Mouse (Mus musculus): Measurements from ENCODE around the gene Tspan5. TPM values are rescaled to one million over a fixed set of nuclear protein-coding genes. Genes with fewer than 3 reads are reported as not detected.

Tspan5 gene
- polyA plus RNA-seq, 1 experiment: 52.0 TPM

DNA sequence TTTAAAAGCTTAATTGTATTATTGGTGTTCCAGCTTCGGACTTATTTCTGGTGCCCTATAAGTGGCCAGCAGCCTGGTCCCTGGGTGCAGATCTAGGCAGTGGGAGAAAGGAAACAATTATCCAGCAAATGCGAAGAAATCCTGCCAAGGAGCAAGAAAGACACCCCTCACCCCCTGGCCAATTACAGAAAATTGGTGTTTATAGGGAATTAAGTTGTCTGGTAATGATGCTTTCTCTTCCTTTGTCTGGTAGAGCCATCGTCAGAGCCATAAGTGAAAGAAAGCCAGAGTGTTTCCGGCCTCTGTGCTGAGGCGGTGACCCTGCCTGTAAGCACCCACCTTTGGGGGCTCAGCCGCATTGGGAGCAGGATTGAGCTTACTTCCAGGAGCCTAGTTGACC is 59.7 kb downstream of the Tspan5 start:
- TF ChIP-seq POLR2A (IDR thresholded peaks at IDR 0.05; ENCODE audit: low read depth, low read length) (no peak), CTCF (IDR thresholded peaks at IDR 0.05; ENCODE audit: borderline replicate concordance, insufficient read depth, low read length) (no peak)
- H3K27ac ChIP-seq (ENCODE audit: insufficient read depth, low read length): no peak overlapping the region
- peaks cover 5% of the 10 kb centered on the region; the same call in 1 of the 2 replicates for H3K4me1 ChIP-seq (ENCODE audit: control insufficient read depth, insufficient read depth, low read length)
- H3K4me3 ChIP-seq (ENCODE audit: insufficient read depth, low read length): no peak overlapping the region

DNA sequence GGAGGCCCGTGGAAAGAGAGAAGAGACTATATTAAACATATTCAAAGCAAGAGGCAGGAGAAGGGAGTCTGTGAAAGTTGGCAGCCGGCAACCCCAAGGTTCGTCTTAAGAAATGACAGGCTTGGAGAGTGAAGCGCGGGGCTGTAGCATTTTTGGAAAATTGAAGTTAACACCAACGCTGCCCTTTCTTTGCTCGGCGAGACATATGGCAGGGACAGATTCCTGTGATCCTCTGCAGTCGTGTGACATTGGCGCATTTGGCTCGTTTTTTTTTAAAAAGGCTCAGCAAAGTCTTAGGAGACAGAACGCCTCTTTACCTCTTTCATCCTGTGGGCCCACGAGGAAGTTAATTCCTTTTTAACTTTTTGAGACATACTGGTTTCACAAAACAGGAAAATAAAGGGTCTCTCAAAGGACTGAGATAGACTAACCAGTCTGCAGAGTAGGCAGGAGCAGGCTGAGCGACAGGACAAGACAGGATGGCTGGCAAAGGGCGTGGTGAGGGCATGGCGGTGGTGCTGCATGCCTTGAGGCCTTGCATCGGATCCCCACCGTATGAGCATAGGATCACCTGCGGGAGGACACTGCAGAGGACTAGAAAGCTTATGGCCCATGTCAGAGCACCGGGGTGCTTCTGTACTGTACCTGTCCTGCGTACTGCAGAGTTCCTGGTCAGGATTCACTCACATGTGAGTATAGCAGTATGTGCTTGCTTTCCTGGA is 60.9 kb downstream of the Tspan5 start:
- TF ChIP-seq POLR2A (IDR thresholded peaks at IDR 0.05; ENCODE audit: low read depth, low read length) (no peak), CTCF (IDR thresholded peaks at IDR 0.05; ENCODE audit: borderline replicate concordance, insufficient read depth, low read length) (no peak)
- no peak overlapping the region for H3K27ac ChIP-seq (ENCODE audit: insufficient read depth, low read length)

DNA sequence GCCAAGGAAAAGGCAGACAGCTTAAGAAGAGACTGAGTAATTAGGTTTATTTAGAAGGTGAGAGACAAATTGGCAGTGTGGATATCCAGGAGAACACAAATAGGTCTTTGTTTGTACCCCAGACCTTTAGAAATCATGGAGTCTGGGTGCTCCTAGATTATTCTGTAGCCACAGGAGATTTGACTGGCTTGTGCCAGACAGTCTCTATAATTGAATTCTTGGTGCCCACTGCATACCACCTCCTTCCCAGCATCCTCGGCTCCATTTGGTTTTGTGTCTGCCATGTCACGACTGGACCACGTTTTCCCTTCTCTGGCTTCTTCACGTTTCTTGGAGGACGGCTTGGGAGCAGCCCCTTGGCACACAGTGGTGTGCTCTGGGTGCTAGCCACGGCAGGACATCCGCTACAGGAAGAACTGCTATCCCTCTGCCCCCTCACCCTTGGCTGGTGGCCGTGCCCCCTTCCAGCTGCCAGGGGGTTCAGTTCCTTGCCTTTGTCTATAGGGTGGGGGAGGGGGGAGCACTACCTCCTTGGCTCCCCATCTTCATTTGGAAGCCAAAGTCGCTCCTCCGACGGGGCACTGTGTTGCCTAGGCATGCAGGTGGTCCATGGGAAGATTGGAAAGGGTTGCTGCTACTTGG is 61.6 kb downstream of the Tspan5 start:
- Histone ChIP-seq H3K4me3 (ENCODE audit: insufficient read depth, low read length) (no peak overlapping the region), H3K27ac (ENCODE audit: insufficient read depth, low read length) (no peak overlapping the region), H3K4me1 (ENCODE audit: control insufficient read depth, insufficient read depth, low read length) (peaks cover 5% of the 10 kb centered on the region; the same call in 1 of the 2 replicates)
- TF ChIP-seq CTCF (IDR thresholded peaks at IDR 0.05; ENCODE audit: borderline replicate concordance, insufficient read depth, low read length) (no peak), POLR2A (IDR thresholded peaks at IDR 0.05; ENCODE audit: low read depth, low read length) (no peak)

More for the DNA sequence above, 60.9 kb downstream of the Tspan5 start:
- H3K4me3 ChIP-seq (ENCODE audit: insufficient read depth, low read length): no peak overlapping the region
- peaks cover 5% of the 10 kb centered on the region; the same call in 1 of the 2 replicates for H3K4me1 ChIP-seq (ENCODE audit: control insufficient read depth, insufficient read depth, low read length)

- TF ChIP-seq CTCF (IDR thresholded peaks at IDR 0.05; ENCODE audit: borderline replicate concordance, insufficient read depth, low read length) (no peak), POLR2A (IDR thresholded peaks at IDR 0.05; ENCODE audit: low read depth, low read length) (no peak)
- H3K27ac ChIP-seq (ENCODE audit: insufficient read depth, low read length): no peak overlapping the region
- peaks cover 5% of the 10 kb centered on the region; the same call in 1 of the 2 replicates for H3K4me1 ChIP-seq (ENCODE audit: control insufficient read depth, insufficient read depth, low read length)
- no peak overlapping the region for H3K4me3 ChIP-seq (ENCODE audit: insufficient read depth, low read length)
These were observed 62.4 kb downstream of the Tspan5 start for GRCm38 (mm10) chr3:138804104-138805048.

- H3K4me3 ChIP-seq (ENCODE audit: insufficient read depth, low read length): no peak overlapping the region
- H3K4me1 ChIP-seq (ENCODE audit: control insufficient read depth, insufficient read depth, low read length): peaks cover 5% of the 10 kb centered on the region; the same call in 1 of the 2 replicates
- H3K27ac ChIP-seq (ENCODE audit: insufficient read depth, low read length): no peak overlapping the region
- TF ChIP-seq POLR2A (IDR thresholded peaks at IDR 0.05; ENCODE audit: low read depth, low read length) (no peak), CTCF (IDR thresholded peaks at IDR 0.05; ENCODE audit: borderline replicate concordance, insufficient read depth, low read length) (no peak)
These were observed 65.8 kb downstream of the Tspan5 start for GRCm38 (mm10) chr3:138807795-138808194.

GRCm38 (mm10) chr3:138809509-138809908 is 67.5 kb downstream of the Tspan5 start:
- TF ChIP-seq POLR2A (IDR thresholded peaks at IDR 0.05; ENCODE audit: low read depth, low read length) (no peak), CTCF (IDR thresholded peaks at IDR 0.05; ENCODE audit: borderline replicate concordance, insufficient read depth, low read length) (no peak)
- no peak overlapping the region for H3K4me3 ChIP-seq (ENCODE audit: insufficient read depth, low read length)

DNA sequence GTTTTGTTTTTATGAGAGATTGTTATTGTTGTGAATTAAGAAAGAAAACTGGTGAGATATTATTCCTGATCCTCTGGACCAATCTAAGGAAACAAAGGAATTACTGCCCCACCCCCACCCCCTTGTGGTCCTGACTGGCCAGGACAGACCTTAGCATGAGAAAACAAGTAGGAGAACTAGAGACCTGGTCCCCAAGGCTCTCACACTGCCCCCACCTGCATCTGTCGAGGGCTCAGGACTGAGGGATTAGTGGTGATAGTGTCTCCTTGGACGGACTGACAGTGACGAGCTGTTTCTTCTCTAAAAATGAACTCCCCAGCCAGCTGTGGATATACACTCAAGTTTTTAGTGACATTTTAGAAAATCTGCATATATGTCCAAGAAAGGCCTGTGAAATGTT is 70.6 kb downstream of the Tspan5 start:
- Histone ChIP-seq H3K4me3 (ENCODE audit: insufficient read depth, low read length) (no peak overlapping the region), H3K27ac (ENCODE audit: insufficient read depth, low read length) (no peak overlapping the region), H3K4me1 (ENCODE audit: control insufficient read depth, insufficient read depth, low read length) (peaks cover 8% of the 10 kb centered on the region)
- TF ChIP-seq CTCF (IDR thresholded peaks at IDR 0.05; ENCODE audit: borderline replicate concordance, insufficient read depth, low read length) (no peak), POLR2A (IDR thresholded peaks at IDR 0.05; ENCODE audit: low read depth, low read length) (no peak)

More at GRCm38 (mm10) chr3:138809509-138809908, 67.5 kb downstream of the Tspan5 start:
- Histone ChIP-seq H3K4me1 (ENCODE audit: control insufficient read depth, insufficient read depth, low read length) (peaks cover 4% of the 10 kb centered on the region; the same call in 1 of the 2 replicates), H3K27ac (ENCODE audit: insufficient read depth, low read length) (no peak overlapping the region)

- Histone ChIP-seq H3K27ac (ENCODE audit: insufficient read depth, low read length) (no peak overlapping the region), H3K4me1 (ENCODE audit: control insufficient read depth, insufficient read depth, low read length) (peaks cover 8% of the 10 kb centered on the region), H3K4me3 (ENCODE audit: insufficient read depth, low read length) (no peak overlapping the region)
- TF ChIP-seq CTCF (IDR thresholded peaks at IDR 0.05; ENCODE audit: borderline replicate concordance, insufficient read depth, low read length) (no peak), POLR2A (IDR thresholded peaks at IDR 0.05; ENCODE audit: low read depth, low read length) (no peak)
These were observed 71.3 kb downstream of the Tspan5 start for GRCm38 (mm10) chr3:138813139-138813810.

- Histone ChIP-seq H3K4me1 (ENCODE audit: control insufficient read depth, insufficient read depth, low read length) (peaks cover 8% of the 10 kb centered on the region), H3K4me3 (ENCODE audit: insufficient read depth, low read length) (no peak overlapping the region), H3K27ac (ENCODE audit: insufficient read depth, low read length) (no peak overlapping the region)
- TF ChIP-seq CTCF (IDR thresholded peaks at IDR 0.05; ENCODE audit: borderline replicate concordance, insufficient read depth, low read length) (no peak), POLR2A (IDR thresholded peaks at IDR 0.05; ENCODE audit: low read depth, low read length) (no peak)
These were observed 72.5 kb downstream of the Tspan5 start for GRCm38 (mm10) chr3:138814457-138814856.
